Mouse (Mus musculus) heart, postnatal 10 days (tissue): ENCODE measurements at regions not wholly inside any gene's neighbourhood (a gene's known extent, or its start where the extent isn't known, plus 50 kb on each side); places are given as distances from the start of the nearest gene placed in this dataset.

Experiments used
- DNase-seq, 2 experiments: peaks; one replicate each; pipeline ENCODE4 v3.0.0; 2021
- intact Hi-C: fragments of 180-260 bp; cut with DNase I; formaldehyde crosslinking; loops from one replicate; pipeline ENCODE4 v1.15.1; 2025

DNA sequence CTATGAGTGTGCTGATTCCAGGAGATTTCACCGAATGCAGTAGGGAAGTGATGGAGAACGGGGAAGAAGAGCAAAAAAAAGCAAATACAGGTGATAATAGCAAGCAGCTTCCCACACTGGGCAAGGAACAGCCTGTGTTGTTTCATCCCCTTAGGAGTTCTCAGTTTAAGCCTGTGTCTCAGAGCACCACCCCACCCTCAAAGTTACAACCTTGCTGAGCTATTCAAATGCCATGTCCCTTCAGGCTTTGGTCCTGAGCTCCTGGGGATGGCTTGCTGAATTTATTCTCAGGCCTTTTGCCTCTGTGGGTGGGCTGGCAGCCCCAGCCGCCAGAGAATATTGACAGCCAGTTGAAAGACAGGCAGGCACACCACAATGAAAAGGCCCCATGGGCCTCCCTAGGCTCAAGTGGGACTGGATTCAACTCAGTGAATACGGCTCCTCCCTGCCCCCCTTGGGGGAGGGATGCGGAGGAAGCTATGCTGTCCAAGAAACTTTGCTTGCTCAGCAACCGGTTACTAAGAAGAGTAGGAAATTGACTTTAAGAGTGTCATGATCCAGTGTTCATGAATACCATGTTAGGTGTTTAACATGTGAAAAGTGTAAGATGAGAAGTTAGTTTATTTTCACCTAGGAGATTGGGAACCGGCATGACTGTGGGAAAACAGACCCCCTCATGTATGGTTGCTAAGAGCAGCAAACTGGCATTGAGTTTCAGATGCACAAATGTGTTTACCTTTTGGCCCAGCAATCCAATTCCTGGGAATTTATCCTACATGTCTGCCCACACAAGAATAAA is 142.5 kb upstream of the Egfl6 start:
- intact Hi-C loops = loop anchor here (2.0 to 5.0 kb wide), 2 partner anchors 19 to 484 kb away; no protein-coding TSS in a partner anchor
- DNase-seq = peak in 1 of 2 experiments; percentile 4

DNA sequence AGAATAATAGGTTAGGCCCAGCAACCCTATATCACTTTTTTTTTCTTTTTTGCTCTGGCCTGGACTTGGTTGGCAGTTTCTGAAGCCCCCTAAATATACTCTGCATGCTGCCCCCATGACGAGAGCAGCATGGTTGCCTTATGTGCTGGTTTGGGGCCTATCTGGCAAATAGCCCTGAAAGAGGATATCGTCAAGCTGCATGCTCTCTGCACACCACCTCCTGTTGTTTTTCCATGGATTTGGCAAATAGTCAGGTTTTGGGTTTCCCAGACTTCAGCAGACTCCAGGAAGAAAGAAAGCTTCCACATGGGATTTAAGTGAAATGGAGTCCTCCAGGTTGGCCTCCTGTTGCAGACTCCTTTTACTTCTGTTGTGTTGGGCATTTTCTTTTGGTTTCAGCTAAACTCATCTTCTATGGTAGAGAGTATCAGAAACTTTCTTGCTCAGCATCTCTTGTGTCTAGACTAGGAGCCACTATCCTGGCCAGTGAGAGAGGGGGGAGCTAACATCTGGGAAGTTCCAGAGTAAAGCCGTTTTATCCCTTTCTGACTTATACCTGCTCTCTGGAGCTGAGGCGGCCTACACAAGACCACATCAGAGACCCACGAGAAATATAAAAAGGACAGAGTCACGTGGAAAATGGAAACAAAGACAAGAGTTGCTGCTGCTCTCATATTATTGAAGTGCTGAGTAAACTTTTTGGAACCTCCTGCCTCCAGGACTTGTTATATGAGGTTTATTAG is 140.4 kb upstream of the Egfl6 start:
- intact Hi-C loops = loop anchor here (5.0 kb wide), 1 partner anchor 486 kb away; no protein-coding TSS in a partner anchor
- no peak for DNase-seq

DNA sequence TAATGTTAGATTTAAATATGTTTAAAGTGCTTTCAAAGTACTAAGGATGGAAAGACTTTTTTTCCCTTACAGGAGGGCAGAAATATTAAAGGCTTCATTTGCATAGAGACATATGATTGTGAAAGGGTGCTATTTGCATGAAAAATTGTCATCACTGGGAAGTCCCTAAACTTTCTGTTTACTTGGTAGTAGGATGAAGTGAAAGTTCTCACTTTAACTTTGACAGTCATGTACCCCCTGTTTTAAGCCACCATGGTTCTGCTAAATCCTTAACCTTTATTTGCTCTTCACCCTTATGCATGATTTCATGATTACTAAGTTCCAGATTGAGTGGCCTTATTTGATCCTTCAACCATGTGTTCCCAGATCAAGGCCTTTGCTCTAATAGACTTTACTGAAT is 132.6 kb upstream of the Egfl6 start:
- DNase-seq = no peak
- intact Hi-C loops = no loop called here

DNA sequence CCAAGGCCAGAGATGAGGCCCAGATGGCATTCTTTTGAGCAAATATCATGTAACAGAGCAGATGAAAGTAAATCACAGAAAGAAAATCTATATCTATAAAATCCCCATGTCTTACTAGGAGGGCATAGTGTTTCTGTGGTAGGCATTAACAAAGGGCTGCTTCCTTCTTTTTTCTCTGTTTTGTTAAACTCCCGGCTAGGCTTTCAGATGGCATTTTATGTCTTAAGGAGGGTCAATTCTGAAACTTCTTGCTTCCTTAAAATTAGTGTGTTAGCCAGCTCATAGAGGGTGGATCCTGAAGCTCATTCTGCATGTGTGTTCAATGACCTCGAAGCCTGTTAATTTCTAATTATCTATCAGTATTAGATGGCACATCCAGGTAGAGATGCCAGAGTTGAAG is 123.8 kb upstream of the Egfl6 start:
- intact Hi-C loops = no loop called here

DNA sequence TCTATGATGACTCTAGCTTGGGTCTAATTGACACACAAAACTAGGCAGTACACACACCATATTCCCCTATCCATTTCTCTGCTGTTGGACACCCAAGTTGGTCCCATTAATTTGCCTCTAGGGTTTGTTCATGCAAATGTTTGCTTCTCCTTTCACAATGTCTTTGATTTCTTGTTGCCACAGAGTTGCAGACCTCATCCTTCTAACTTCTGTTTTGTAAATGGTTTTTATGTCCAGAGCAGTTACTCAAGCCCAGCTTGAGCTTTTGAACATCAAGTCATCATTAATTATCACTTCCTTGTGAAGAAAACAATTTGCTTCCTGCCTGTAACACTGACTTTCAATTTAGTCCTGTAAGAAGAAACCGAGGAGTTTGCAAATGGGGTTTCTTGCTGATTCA is 122.6 kb upstream of the Egfl6 start:
- no peak for DNase-seq

More for the DNA sequence above, 123.8 kb upstream of the Egfl6 start:
- no peak for DNase-seq

DNA sequence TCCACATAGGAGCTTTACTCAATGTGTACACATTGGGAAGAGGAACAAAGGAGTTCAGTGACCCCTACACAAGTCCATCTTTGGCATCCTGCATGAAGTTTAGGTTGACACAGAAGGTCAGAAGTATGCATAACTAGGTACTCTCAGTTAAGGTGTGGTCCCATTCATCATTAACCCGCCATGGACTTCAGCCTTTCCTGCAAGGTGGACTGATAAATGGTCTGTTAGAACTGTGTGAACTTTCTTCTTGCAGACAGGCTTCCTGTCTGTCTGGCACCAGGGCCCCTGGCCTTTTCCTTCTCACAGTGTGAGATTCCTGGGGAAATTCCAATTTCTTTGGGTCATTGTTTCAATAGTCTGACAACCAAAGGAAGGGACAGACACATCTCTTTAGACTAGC is 121.5 kb upstream of the Egfl6 start:
- intact Hi-C loops = no loop called here
- no peak for DNase-seq

More for the DNA sequence above, 122.6 kb upstream of the Egfl6 start:
- intact Hi-C loops = no loop called here

DNA sequence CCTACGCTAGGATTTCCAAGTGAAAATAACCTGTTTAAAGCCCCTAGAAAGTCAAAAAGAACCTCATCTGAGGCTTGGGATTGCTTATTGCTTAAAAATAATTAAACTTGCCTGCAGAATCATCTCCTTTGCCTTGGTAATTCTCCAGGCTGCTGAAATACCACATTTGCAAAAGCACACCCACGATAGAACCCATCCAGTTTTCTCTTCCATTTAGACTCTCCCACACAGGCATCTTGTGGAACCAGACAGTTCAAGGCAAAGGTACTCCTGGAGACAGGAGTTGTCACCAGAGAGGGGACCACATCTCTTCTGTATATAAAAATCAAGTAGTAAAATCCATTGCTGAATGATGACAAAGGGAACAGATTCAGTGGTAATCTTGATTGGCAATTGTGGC is 118.8 kb upstream of the Egfl6 start:
- intact Hi-C loops = no loop called here
- no peak for DNase-seq

DNA sequence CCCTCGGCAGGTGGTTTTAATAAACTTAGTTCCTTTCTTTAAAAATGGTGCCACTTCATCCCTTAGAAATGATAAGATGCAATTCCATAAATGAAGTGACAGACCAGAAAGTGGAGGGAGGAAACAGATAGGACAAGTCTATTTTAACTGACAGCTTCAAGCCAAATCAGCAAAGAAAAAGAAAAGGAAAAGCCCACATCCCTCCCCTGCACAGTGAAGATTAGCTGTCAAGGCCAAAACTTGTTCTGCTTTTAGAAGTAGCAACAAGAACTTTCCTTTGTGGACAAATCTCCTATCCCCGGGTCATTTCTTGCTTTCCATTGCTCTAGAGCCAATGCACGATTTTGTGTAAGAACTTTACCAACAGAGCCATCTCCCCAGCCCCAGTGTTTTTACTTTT is 108.7 kb upstream of the Egfl6 start:
- DNase-seq = no peak
- intact Hi-C loops = no loop called here

DNA sequence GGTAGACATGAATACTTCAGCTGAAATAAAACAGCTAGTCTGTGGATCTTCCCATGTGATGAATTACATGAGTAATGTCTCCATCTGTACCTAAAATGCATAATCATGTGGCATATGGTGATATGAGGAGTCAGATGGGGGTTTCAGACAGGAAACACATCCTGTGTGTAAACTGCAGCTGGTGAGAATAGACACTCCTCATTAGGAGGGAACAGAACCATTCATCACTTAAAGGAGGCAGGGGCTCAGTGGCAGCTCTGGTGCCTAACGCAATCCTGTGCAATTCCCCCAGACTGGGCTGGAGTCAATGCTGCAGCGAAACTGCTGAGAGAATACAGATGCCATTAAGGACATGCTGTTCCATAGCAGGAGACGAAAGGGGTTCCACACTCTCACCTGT is 103.3 kb upstream of the Egfl6 start:
- intact Hi-C loops = no loop called here
- no peak for DNase-seq

DNA sequence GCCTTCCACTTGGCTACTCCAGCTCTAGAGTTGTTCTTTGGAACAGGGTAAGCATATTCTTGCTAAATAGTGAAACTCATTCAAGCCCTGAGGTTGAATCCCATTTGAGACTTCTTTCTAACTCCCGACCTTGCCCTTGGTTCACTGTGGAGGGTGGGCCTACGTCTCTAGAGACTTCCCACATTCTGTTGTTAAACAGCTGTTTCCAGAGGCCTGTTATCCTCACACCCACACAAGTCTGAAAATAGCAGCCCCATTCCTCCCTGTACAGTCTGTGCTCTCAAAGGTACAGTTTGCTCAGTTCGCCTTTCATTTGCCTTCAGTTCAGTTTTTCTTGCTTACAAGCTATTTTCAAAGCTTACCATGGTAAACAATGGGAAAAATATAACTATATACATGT is 87.9 kb upstream of the Egfl6 start:
- DNase-seq = peak; percentile 8
- intact Hi-C loops = no loop called here

DNA sequence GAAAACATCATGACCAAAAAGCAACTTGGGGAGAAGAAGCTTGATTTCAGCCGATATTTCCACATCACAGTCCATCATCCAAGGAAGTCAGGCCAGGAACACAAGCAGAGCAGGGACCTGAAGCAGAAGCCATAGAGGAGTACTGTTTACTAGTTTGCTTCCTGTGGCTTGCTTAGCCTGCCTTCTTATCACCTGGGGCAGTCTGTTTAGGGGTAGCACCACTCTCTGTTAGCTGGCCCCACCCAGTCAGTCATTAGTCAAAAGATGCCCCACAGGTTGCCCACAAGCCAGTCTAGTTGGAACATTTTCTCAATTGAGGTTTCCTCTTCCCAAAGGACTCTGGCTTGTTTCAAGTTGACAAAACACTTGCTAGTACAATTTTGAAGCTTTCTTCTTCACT is 87.1 kb upstream of the Egfl6 start:
- DNase-seq = no peak
- intact Hi-C loops = no loop called here

DNA sequence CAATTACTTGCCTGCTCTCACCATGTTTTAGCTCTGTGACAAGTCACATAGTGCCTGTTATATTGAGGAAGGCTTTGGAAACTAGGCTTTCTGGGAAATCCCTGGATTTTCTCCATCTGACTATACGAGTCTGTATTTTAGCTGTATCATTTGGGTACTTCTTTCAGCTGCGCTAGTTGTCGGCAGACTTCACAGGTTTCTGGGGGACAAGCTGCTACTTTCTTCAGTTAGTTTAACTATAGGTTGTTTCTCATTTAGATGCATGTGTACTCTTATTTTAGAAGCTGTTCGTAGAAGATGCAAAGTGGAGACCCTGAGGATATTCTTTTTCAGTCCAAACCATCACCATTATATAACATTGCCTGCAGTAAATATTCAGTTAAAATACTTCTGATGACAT is 86.3 kb upstream of the Egfl6 start:
- intact Hi-C loops = no loop called here
- no peak for DNase-seq

DNA sequence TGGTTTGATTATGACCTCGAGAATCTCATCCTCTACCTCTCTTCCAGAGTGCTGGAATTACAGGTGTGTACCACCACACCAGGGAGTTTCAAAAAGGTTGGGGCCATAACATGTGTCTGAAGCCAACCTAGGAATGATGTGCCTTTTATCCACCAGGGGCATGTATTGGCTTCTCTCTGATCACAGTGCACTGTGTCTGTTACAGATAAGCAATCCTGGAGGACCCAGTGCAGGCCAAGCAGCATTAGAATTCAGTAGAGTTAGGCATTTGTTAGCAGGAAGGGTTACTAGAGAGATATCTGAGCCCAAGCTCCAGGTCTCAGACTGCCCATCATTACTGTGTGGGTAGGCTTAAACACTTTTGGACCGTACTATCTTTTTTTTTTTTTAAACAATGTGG is 80.8 kb upstream of the Egfl6 start:
- no peak for DNase-seq
- intact Hi-C loops = loop anchor here (10.0 kb wide), 4 partner anchors 138 to 348 kb away; no protein-coding TSS in a partner anchor

DNA sequence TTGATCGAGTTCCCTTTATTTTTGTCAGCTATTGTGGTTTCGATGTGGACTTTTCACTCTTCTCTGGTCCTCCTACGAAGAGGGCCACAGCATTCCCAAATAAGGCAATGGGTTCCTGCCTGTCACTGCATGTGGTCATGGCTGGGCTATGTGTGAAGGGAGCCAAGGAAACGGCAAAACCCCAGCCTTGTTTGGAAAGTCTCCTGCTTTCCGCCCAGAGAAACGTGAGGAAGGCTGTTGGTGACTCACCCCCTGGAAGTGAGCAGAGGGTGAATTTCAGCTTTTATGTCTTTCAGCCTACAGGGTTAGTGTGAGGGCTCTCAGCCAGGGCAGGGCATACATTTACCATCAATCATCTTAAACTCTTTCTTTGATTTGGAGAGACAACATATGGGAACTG is 76.3 kb upstream of the Egfl6 start:
- intact Hi-C loops = loop anchor here (1.0 to 10.0 kb wide), 7 partner anchors 143 to 571 kb away; no protein-coding TSS in a partner anchor
- peak; percentile 67 to 68 for DNase-seq

DNA sequence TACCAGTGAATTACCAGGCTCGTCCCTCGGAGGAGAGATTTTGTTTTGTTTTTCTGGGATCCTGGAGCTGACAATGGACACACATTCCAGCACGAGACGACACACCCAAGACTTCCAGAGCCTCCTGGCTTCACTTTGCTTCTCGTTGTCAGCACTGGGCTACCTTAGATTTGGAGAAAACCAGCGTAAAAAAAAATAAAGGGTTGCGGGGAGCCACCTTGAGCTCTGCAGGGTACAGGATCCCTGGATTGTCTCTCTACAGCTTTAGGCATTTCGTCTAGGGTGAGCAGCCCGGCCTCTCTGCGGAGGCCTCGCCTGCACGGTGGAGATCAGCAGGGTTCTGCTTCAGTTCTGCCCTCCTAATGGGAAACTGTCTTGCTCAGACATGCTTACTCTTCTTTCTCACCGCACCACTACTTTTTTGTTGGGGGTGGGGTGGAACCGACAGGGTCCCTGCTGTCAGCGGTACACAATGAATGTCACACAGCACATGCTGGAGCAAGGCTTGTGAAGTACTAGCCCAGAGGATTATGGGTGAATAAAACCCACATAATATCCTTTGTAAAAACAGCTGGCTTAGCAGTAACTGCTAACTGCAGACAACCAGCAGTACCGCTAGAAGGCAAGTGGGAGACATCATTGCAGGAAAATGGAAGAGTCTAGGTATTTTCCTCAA is 75.7 kb upstream of the Egfl6 start:
- intact Hi-C loops = loop anchor here (1.0 to 10.0 kb wide), 7 partner anchors 144 to 572 kb away; no protein-coding TSS in a partner anchor
- DNase-seq = peak; percentile 66 to 82

DNA sequence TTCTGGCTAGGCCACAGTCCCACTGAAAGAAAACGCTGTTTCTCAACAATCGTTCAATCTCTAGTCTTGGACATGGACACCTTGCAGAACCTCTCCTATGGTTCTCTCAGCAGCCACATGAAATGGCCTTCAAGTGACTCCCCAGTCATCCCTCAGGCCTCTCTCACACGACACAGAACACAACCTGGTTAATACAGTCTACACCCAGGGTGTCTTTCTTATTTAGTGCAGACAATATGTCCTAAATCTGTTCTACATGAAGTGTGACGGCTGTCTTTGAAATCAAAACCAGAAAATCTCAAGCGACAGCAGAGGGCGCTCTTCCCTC is 75.2 kb upstream of the Egfl6 start:
- DNase-seq = no peak
- intact Hi-C loops = loop anchor here (1.0 to 10.0 kb wide), 7 partner anchors 144 to 573 kb away; no protein-coding TSS in a partner anchor

DNA sequence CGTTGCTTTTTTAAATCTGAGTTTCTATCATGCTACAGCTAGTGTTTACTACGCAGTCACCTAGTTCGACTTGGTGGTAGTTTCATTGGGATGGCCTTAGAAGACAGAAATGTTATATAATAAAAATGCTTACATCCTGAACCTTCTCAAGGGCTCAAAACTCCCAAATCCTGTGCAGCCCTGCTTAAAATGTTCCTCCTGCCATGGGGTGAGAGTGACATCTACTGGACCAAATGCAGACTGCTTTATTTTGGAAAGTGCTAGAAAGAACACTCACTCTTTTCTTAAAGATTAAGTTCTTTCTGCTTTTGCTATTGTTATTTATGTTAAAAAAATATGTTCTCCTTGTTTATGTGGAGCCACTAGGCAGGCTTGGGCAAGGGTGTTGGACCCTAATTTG is 66.9 kb upstream of the Egfl6 start:
- DNase-seq = peak; percentile 33 to 49
- intact Hi-C loops = loop anchor here (1.0 to 5.0 kb wide), 3 partner anchors 140 to 484 kb away; no protein-coding TSS in a partner anchor

DNA sequence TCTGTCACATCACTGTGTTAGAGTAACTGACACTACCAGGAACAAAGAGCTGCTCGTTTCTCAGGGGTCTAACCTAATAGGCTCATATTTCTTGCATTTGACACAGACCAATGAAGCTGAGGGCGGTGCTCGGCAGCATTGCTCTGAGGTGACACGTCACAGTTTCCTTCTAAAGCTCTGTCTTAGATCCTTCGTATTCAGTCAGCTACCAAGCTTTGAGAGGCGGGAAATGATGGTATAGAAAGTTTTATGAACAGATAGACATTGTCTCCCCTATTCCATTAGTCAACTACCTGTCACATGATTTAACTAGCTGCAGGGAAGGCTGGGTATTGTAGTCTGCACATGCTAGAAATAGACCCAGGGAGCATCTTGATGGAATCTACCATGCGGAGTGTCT is 60.2 kb upstream of the Egfl6 start:
- no peak for DNase-seq
- intact Hi-C loops = no loop called here

DNA sequence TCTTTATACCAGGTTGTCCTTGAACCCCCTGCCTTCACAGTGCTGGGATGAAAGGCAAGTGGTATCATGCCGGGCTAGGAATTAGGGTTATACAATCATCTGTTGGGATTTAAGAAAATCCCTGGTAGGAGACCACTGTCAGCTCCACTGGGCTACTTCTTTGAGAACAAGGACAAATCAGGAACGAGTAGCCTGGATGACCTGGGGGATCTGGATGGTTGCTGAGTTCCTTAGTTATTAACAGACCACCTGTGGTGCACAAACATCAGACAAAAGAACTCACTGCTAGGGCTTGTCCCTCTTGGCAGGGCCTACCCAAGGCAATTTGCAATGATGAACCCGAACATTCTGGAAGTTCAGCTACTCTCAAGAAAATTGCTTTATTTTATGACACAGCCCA is 55.7 kb upstream of the Egfl6 start:
- DNase-seq = no peak
- intact Hi-C loops = no loop called here

DNA sequence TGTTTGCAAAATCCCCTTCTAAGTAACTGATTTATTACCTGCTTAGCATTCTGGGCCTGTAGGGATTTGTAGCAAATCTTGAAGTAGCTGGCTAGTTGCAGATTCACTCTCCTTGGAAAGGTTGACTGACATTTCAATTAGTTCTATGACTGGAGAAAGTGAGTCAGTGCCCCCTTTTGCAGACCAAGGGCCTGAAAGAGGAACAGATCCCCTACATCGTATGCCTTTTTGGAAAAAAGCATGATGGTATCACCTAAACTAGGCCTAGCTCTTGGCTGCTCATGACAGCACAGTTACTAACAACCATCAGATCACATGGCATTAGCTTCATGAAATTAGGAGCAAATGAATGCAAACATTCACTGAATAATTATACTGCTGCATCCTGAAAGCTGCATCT is 54.7 kb upstream of the Egfl6 start:
- no peak for DNase-seq
- intact Hi-C loops = no loop called here
